Mouse (Mus musculus): Measurements from ENCODE around the gene Tmem86b. TPM values are rescaled to one million over a fixed set of nuclear protein-coding genes. Genes with fewer than 3 reads are reported as not detected.
A peak's percentile ranks its signal among the peaks of the same experiment; 100 is the strongest.

The Tmem86b gene
- total and polyA plus RNA-seq, 3 experiments: 4.2 to 12.8 (median 5.3) TPM

DNA sequence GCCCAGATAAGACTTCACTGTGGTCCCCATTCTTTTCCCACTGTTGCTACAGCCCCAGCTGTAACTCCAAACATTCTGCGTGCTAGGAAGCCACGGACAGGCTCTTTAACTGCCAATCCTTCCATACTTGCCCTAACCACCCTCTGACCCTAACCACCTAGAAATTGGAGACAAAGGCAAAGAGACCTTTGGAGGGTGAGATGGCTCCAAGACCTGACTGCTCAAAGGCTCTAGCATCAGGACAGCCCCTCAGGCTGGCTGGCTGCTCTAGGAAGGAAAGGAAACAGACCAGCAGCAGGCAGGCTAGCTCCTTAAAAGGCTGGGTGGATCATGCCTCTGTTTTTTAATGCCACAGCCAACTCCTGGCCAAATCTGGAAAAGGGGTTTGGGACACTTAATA is 23.0 kb upstream of the Tmem86b start:
- H3K4me1 ChIP-seq (ENCODE audit: control insufficient read depth, insufficient read depth, low read length): peaks cover 34% of the 10 kb centered on the region
- no peak for TF ChIP-seq CTCF (IDR thresholded peaks at IDR 0.05)
- TF ChIP-seq EP300 (IDR thresholded peaks at IDR 0.05; ENCODE audit: insufficient read depth, low read depth, low read length): no peak
- no peak for TF ChIP-seq POLR2A (IDR thresholded peaks at IDR 0.05; ENCODE audit: insufficient read depth, low read depth, low read length)
- intact Hi-C loops (cut with DNase I): loop anchor here (10.0 kb wide), 3 partner anchors 141 to 1491 kb away; partner anchors contain the start of genes Fiz1, Gm44973, Rpl28 and Zfp524
- H3K27ac ChIP-seq: peak overlapping the region; percentile 41
- no peaks in the 10 kb centered on the region for H3K27me3 ChIP-seq (ENCODE audit: control insufficient read depth, insufficient read depth, low read length)
- peaks cover 11% of the 10 kb centered on the region for H3K79me2 ChIP-seq (replicated peaks; ENCODE audit: control insufficient read depth, insufficient read depth, low read length)
- H3K4me3 ChIP-seq: no peak overlapping the region
- H3K36me3 ChIP-seq (ENCODE audit: control insufficient read depth, insufficient read depth, low read length): peaks cover 32% of the 10 kb centered on the region
- H3K9ac ChIP-seq (ENCODE audit: low read depth, low read length): peak overlapping the region; percentile 25; the same call in 1 of the 2 replicates
- no peak for DNase-seq
- WGBS: 42% methylated on average over 2 of the region's 2 CpGs

- TF ChIP-seq CTCF (IDR thresholded peaks at IDR 0.05) (no peak), POLR2A (IDR thresholded peaks at IDR 0.05; ENCODE audit: insufficient read depth, low read depth, low read length) (no peak), EP300 (IDR thresholded peaks at IDR 0.05; ENCODE audit: insufficient read depth, low read depth, low read length) (no peak)
- intact Hi-C loops (cut with DNase I): loop anchor here (10.0 kb wide), 3 partner anchors 141 to 1491 kb away; partner anchors contain the start of genes Fiz1, Gm44973, Rpl28 and Zfp524
- Histone ChIP-seq H3K79me2 (replicated peaks; ENCODE audit: control insufficient read depth, insufficient read depth, low read length) (peaks cover 11% of the 10 kb centered on the region), H3K36me3 (ENCODE audit: control insufficient read depth, insufficient read depth, low read length) (peaks cover 32% of the 10 kb centered on the region), H3K27me3 (ENCODE audit: control insufficient read depth, insufficient read depth, low read length) (no peaks in the 10 kb centered on the region), H3K4me3 (no peak overlapping the region), H3K9ac (ENCODE audit: low read depth, low read length) (no peak overlapping the region), H3K4me1 (ENCODE audit: control insufficient read depth, insufficient read depth, low read length) (peaks cover 34% of the 10 kb centered on the region), H3K27ac (peak overlapping the region; percentile 41)
- WGBS: 51% methylated on average over 7 of the region's 7 CpGs
- peak in 1 of 2 experiments; percentile 55 for DNase-seq
Measured at GRCm38 (mm10) chr7:4653780-4654179, 22.6 kb upstream of the Tmem86b start.

DNA sequence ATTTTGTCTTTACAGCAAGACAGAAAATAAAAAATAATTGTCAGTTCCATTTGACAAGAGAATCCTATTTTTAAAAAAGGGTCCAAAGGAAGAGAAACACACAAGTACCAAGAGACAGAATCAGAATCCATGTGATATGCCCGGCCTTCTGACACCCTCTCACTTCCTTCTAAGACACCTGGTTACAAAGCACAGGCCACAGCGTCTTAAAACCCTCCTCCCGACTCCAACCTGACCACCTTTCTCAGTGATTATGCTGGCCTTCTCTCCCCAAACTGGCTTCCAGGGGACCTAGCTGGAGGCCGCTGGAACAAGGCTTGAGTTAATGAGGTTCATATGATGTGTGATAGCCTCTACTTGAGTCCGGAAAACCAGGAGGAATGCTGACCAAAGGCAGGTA is 22.1 kb upstream of the Tmem86b start:
- Histone ChIP-seq H3K27me3 (ENCODE audit: control insufficient read depth, insufficient read depth, low read length) (no peaks in the 10 kb centered on the region), H3K9ac (ENCODE audit: low read depth, low read length) (no peak overlapping the region), H3K4me3 (no peak overlapping the region), H3K27ac (no peak overlapping the region), H3K4me1 (ENCODE audit: control insufficient read depth, insufficient read depth, low read length) (peaks cover 34% of the 10 kb centered on the region), H3K79me2 (replicated peaks; ENCODE audit: control insufficient read depth, insufficient read depth, low read length) (peaks cover 11% of the 10 kb centered on the region), H3K36me3 (ENCODE audit: control insufficient read depth, insufficient read depth, low read length) (peaks cover 32% of the 10 kb centered on the region)
- WGBS: 67% methylated on average over 5 of the region's 5 CpGs
- intact Hi-C loops (cut with DNase I): loop anchor here (10.0 kb wide), 3 partner anchors 141 to 1491 kb away; partner anchors contain the start of genes Fiz1, Gm44973, Rpl28 and Zfp524
- no peak for DNase-seq
- TF ChIP-seq EP300 (IDR thresholded peaks at IDR 0.05; ENCODE audit: insufficient read depth, low read depth, low read length): no peak
- TF ChIP-seq CTCF (IDR thresholded peaks at IDR 0.05): no peak
- TF ChIP-seq POLR2A (IDR thresholded peaks at IDR 0.05; ENCODE audit: insufficient read depth, low read depth, low read length): no peak

GRCm38 (mm10) chr7:4652726-4653125 is 21.5 kb upstream of the Tmem86b start:
- Histone ChIP-seq H3K27ac (no peak overlapping the region), H3K4me3 (no peak overlapping the region), H3K4me1 (ENCODE audit: control insufficient read depth, insufficient read depth, low read length) (peaks cover 38% of the 10 kb centered on the region), H3K9ac (ENCODE audit: low read depth, low read length) (no peak overlapping the region), H3K36me3 (ENCODE audit: control insufficient read depth, insufficient read depth, low read length) (peaks cover 32% of the 10 kb centered on the region), H3K79me2 (replicated peaks; ENCODE audit: control insufficient read depth, insufficient read depth, low read length) (peaks cover 10% of the 10 kb centered on the region), H3K27me3 (ENCODE audit: control insufficient read depth, insufficient read depth, low read length) (no peaks in the 10 kb centered on the region)
- TF ChIP-seq CTCF (IDR thresholded peaks at IDR 0.05) (no peak), POLR2A (IDR thresholded peaks at IDR 0.05; ENCODE audit: insufficient read depth, low read depth, low read length) (no peak), EP300 (IDR thresholded peaks at IDR 0.05; ENCODE audit: insufficient read depth, low read depth, low read length) (no peak)
- no peak for DNase-seq
- intact Hi-C loops (cut with DNase I): loop anchor here (10.0 kb wide), 3 partner anchors 142 to 1492 kb away; partner anchors contain the start of genes Fiz1, Gm44973, Rpl28 and Zfp524
- 63% methylated on average over 5 of the region's 5 CpGs for WGBS

DNA sequence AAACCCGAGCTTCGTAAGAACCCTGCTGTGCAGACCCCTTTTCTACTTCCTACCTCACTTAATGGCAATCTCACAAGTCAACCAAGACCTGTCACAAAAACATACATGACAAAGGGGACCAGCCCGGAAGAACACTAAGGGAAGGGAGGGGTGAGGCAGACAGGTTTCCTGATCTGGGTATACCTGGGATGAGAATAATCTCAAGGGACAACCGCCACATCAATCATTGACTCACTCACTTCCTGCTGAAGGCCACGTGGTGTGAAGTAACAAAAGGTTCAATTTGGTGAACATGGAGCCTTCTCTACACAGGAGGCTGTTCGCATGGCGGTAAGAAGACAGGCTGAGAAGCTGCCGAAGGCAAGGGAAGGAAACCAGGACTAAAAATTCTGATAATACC is 20.4 kb upstream of the Tmem86b start:
- DNase-seq: no peak
- no peak overlapping the region for H3K9ac ChIP-seq (ENCODE audit: low read depth, low read length)
- 46% methylated on average over 8 of the region's 8 CpGs for WGBS
- no peak overlapping the region for H3K27ac ChIP-seq
- TF ChIP-seq EP300 (IDR thresholded peaks at IDR 0.05; ENCODE audit: insufficient read depth, low read depth, low read length) (no peak), CTCF (IDR thresholded peaks at IDR 0.05) (no peak), POLR2A (IDR thresholded peaks at IDR 0.05; ENCODE audit: insufficient read depth, low read depth, low read length) (no peak)
- intact Hi-C loops (cut with DNase I): loop anchor here (10.0 kb wide), 3 partner anchors 143 to 1493 kb away; partner anchors contain the start of genes Fiz1, Gm44973, Rpl28 and Zfp524
- H3K4me3 ChIP-seq: no peak overlapping the region
- peaks cover 28% of the 10 kb centered on the region for H3K36me3 ChIP-seq (ENCODE audit: control insufficient read depth, insufficient read depth, low read length)
- peaks cover 37% of the 10 kb centered on the region for H3K4me1 ChIP-seq (ENCODE audit: control insufficient read depth, insufficient read depth, low read length)
- H3K27me3 ChIP-seq (ENCODE audit: control insufficient read depth, insufficient read depth, low read length): no peaks in the 10 kb centered on the region
- peaks cover 10% of the 10 kb centered on the region for H3K79me2 ChIP-seq (replicated peaks; ENCODE audit: control insufficient read depth, insufficient read depth, low read length)

- Histone ChIP-seq H3K79me2 (replicated peaks; ENCODE audit: control insufficient read depth, insufficient read depth, low read length) (peaks cover 6% of the 10 kb centered on the region), H3K27ac (no peak overlapping the region; the same call in 1 of the 2 replicates), H3K27me3 (ENCODE audit: control insufficient read depth, insufficient read depth, low read length) (no peaks in the 10 kb centered on the region), H3K4me3 (no peak overlapping the region), H3K9ac (ENCODE audit: low read depth, low read length) (no peak overlapping the region), H3K36me3 (ENCODE audit: control insufficient read depth, insufficient read depth, low read length) (peaks cover 11% of the 10 kb centered on the region), H3K4me1 (ENCODE audit: control insufficient read depth, insufficient read depth, low read length) (peaks cover 24% of the 10 kb centered on the region)
- no peak for TF ChIP-seq POLR2A (IDR thresholded peaks at IDR 0.05; ENCODE audit: insufficient read depth, low read depth, low read length)
- no peak for TF ChIP-seq CTCF (IDR thresholded peaks at IDR 0.05)
- no peak for TF ChIP-seq EP300 (IDR thresholded peaks at IDR 0.05; ENCODE audit: insufficient read depth, low read depth, low read length)
- 76% methylated on average over 2 of the region's 2 CpGs for WGBS
- DNase-seq: no peak
- intact Hi-C loops (cut with DNase I): no loop called here
Measured at GRCm38 (mm10) chr7:4647992-4648391, 16.8 kb upstream of the Tmem86b start.

Data from heart, adult 2 months (tissue).